Mouse (Mus musculus) heart, adult 2 months (tissue): ENCODE data around the gene Blm.

ENCODE experiments used
- CTCF ChIP-seq: fragments of 200-600 bp; IDR thresholded peaks from 2 replicates; pipeline ENCODE4 v1.8.1; 2022; ENCODE audit warnings: antibody characterized with exemption, mild to moderate bottlenecking, moderate library complexity
- POLR2A ChIP-seq: fragments of 200-500 bp; IDR thresholded peaks from 2 replicates; pipeline ENCODE4 v1.6.1; 2011; ENCODE audit warnings: mild to moderate bottlenecking, low read depth, low read length, control low read depth; ENCODE audit not compliant: insufficient read depth

GRCm38 (mm10) chr7:80443124-80443523 is 91.8 kb downstream of the Blm start:
- no peak for TF ChIP-seq CTCF
- no peak for TF ChIP-seq POLR2A
